8 mouse cellular contexts compared by ENCODE assay signal in genomic region chr2:166793542-166794214, GRCm38 (mm10). TPM values are rescaled to one million over a fixed set of nuclear protein-coding genes. Genes with fewer than 3 reads are reported as not detected.
DNase-seq lines count a peak whose midpoint lies in the region; ATAC-seq lines count a peak whose summit lies in the region.
"Not testable (repeated sequence)": the region's sequence is repeated elsewhere in the genome, so short reads cannot be mapped to it uniquely, and the experiment has no call there.

No protein-coding gene starts in this region.

- H3K9me3 ChIP-seq in hindbrain, embryonic 16.5 days (ENCODE audit: control insufficient read depth, low read length); megakaryocyte, embryonic 14.5 days: not testable (repeated sequence)

- H3K27ac ChIP-seq in hindbrain, embryonic 16.5 days (ENCODE audit: low read depth, low read length), result peak overlapping the region; percentile 78

- not testable (repeated sequence) for H3K36me3 ChIP-seq in hindbrain, embryonic 16.5 days (ENCODE audit: control insufficient read depth, insufficient read depth, low read length)
- peaks cover 29% of the 10 kb centered on the region for H3K36me3 ChIP-seq in megakaryocyte, embryonic 14.5 days (replicated peaks; ENCODE audit: low read length)

- H3K4me2 ChIP-seq in hindbrain, embryonic 16.5 days (ENCODE audit: low read length), result peak overlapping the region; percentile 74

- WGBS in hindbrain, embryonic 16.5 days, result under 1% methylated on average over 38 of the region's 76 CpGs

- H3K4me1 ChIP-seq in hindbrain, embryonic 16.5 days (ENCODE audit: control insufficient read depth, insufficient read depth, low read depth, low read length), result peaks cover 13% of the 10 kb centered on the region
- H3K4me1 ChIP-seq in megakaryocyte, embryonic 14.5 days, result peaks cover 22% of the 10 kb centered on the region

- H3K27me3 ChIP-seq in hindbrain, embryonic 16.5 days (replicated peaks; ENCODE audit: control insufficient read depth, insufficient read depth, low read length); megakaryocyte, embryonic 14.5 days (replicated peaks): not testable (repeated sequence)

- peak; percentile 80 for DNase-seq in T-cell, adult 2 months (ENCODE audit: low spot score)
- DNase-seq in cerebellum, postnatal 4 days (ENCODE audit: low spot score in 2 of 2), result peak; percentile 78 to 85
- DNase-seq in gastrocnemius, adult 18-20 months (ENCODE audit: low spot score), result peak; percentile 88
- DNase-seq in left cerebral cortex, adult 8-10 months (ENCODE audit: low spot score in 2 of 2), result peak; percentile 55 to 80
- peak; percentile 89 to 92 for DNase-seq in right cerebral cortex, postnatal 10 days (ENCODE audit: low spot score in 2 of 2)
- DNase-seq in urinary bladder, postnatal 14 days (ENCODE audit: low spot score), result peak; percentile 85

- H3K9ac ChIP-seq in hindbrain, embryonic 16.5 days (ENCODE audit: low read depth, low read length), result peak overlapping the region; percentile 82

- ATAC-seq in hindbrain, embryonic 16.5 days, result peak; percentile 91

- H3K4me3 ChIP-seq in hindbrain, embryonic 16.5 days (ENCODE audit: low read length), result peak overlapping the region; percentile 76
- H3K4me3 ChIP-seq in megakaryocyte, embryonic 14.5 days (replicated peaks), result peak overlapping the region; percentile 91

RNA-seq across cellular contexts. Expression of gene Trp53rkb, which starts 1.3 kb away (rescaled TPM):
- 1 to 10 TPM; 2.0 to 2.7 TPM for total RNA-seq in gastrocnemius, adult 18-20 months (2021)
- 7.3 and 7.8 TPM in 2 replicates for polyA plus RNA-seq in hindbrain, embryonic 16.5 days (2015; fragmentation: Nextera tagmentation; extraction: Ambion mirVana)
- 1 to 10 TPM; 4.4 to 8.1 (median 6.1) TPM for total RNA-seq in left cerebral cortex, adult 8-10 months (2022)
- 1.8 TPM in 1 of 2 replicates, not detected in the other for polyA plus RNA-seq in megakaryocyte, embryonic 14.5 days (2012; ENCODE audit: insufficient read depth, low replicate concordance)

RNA-seq across cellular contexts. Expression of gene Arfgef2, which starts 11.7 kb away (rescaled TPM):
- total RNA-seq in gastrocnemius, adult 18-20 months (2021), result 10 to 100 TPM; 25.8 to 30.9 TPM
- 4.2 and 5.3 TPM in 2 replicates for polyA plus RNA-seq in hindbrain, embryonic 16.5 days (2015; fragmentation: Nextera tagmentation; extraction: Ambion mirVana)
- total RNA-seq in left cerebral cortex, adult 8-10 months (2022), result 10 to 100 TPM; 60.0 to 78.0 (median 67.7) TPM
- polyA plus RNA-seq in megakaryocyte, embryonic 14.5 days (2012; ENCODE audit: insufficient read depth, low replicate concordance), result 1.4 and 1.6 TPM in 2 replicates

Comparison
In these comparisons a context has a peak if more than half of its experiments do, and no peak if none do; other contexts are left out.
1. Peak in every context shown above with its lines: DNase-seq, ATAC-seq, H3K4me3 ChIP-seq and H3K27ac ChIP-seq.